Mouse (Mus musculus) cerebellum, postnatal 10 days (tissue): ENCODE data around the gene Sun1.

Source experiments
- DNase-seq, 2 experiments: peaks; one replicate each; pipeline ENCODE4 v3.0.0; 2021; ENCODE audit warnings: mixed read lengths in 2 of 2

The Sun1 gene

DNA sequence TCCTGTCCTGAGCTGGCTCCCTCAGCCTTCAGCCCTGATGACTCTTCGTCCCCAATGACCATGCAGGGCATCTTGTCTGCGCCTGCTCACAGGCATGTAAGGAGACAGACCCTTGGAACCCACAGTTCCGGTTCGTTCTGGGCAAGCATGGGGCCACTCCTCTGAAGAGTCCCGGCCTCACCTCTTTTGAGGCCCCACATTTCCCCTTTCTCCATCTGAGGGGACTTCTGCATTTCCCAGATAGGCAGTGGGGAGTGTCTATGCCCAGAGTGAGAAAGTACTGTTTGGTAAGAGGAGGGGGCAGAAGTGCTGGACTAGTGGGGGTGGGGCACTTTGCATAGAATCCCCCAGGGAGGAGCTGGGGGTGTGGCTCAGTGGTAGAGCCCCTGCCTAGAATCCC is 86.7 kb downstream of the Sun1 start:
- no peak for DNase-seq

DNA sequence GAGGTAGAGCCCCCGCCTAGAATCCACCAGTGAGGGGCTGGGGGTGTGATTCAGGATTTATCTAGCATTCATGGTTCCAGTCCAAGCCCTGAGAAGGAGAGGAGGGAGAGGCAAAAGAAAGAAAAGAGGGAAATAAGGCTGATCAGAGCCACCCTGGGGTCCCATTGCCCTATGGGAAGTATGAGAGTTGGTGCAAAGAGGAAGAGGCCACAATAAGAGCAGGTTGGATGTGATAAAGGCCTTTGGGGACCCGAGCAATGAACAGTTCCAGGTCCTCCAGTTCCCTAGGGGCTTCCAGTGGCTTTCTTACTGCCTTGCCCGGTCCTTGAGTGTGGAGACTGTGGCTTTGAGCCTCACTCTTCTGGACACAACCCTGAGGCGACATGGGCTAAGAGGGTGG is 87.3 kb downstream of the Sun1 start:
- no peak for DNase-seq

DNA sequence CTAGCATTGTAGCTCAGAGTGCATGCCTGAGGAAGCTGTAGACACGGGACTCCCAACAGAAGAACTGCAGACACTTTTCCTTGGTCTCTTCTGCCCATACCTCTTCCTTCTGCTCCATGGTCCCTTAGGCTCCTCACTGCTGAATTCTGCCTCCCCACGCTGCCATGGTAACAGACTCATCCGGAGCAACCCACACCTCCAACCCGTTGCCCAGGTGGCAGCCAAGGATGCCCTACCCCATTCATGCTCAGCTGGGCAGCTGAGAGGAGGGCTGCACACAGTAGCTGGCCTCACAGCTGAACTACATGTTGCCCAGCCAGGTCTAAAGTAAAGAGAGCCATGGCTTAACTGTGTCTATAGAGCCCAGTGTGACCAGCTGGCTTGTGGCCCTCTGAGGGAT is 88.2 kb downstream of the Sun1 start:
- DNase-seq, result no peak

DNA sequence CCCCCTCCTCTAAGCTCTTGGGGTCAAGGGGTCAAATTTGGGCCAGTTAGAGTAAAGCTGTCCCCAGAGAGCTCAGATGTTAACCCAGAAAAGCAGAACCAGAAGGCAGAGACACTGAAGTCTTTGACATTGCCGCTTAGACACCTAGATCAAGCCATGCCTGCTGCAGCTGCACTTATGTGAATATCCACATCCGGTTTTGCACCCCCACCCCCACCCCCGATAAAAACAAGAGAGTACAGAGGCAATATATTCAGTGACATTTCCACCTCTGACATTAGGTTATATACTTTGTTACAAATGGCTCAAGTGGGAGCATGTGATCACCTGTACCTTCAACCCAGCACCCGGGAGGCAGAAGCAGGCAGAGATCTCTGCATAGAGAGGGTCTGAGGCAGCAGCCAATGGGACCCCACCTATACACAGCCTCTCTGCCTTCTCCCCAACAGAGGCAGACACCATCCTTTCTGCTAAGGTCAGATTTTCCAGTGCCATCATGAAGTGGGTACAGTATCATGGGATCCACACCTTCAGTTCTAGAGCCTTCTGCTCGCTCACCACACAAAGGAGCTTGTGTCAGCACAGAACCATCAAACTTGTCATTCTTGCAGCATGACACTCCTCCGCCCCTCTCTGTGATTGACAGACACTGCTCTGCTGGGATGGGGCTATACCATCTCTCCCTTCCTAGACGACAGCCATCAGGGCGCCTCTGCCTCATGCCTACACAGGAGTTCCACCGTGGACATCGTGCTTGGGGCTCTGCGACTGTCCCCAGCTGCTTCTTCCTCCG is 90.2 kb downstream of the Sun1 start:
- DNase-seq, result no peak

DNA sequence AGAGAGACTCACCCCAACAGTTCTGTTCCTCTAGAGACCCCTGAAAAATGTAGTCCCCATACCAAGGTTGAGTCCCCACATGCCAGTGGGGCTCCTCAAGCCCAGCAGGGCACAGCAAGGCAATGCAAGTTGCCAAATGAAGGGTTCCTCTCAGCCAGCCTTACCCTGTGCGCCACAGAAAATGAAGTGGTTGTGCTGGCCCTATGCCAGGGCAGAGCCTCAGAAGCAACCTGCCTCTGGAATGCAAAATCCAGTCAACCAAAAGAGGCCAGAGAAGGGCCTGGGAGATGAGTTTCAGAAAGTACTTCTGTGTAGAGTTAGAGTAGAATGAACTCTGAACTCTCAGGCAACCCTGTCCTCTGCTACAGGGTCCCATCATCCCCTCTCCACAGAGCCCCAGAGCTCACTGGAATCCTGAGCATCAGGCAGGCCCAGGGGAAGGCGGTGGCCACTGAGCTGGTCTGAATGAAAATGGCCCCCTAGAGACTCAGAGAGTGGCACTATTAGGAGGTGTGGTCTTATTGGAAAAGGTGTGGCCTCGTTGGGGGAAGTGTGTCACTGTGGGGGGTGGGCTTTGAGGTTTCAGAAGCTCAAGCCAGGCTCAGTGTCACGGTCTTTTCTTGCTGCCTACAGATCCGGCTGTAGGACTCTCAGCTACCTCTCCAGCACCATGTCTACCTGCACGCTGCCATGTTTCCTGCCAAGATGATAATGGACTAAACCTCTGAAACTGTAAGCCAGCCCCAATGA is 91.5 kb downstream of the Sun1 start:
- no peak for DNase-seq

DNA sequence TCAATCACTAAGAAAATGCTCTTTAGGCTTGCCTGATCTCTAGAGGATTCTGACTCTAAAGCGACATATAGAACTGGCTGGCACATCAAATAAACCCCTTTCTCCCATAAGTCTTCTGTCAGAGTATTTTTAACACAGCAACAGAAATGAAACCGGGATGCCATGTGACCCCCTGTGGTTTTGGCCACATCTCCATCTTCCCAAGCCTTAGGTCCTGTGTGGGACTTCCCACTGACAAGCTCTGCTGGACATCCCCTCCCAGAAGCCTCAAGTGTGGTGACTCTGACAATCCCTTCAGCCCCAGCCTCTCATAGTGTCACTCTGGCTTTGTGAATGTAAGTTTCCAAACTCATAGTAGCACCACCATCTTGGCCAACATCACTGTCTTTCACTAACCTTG is 93.7 kb downstream of the Sun1 start:
- no peak for DNase-seq

DNA sequence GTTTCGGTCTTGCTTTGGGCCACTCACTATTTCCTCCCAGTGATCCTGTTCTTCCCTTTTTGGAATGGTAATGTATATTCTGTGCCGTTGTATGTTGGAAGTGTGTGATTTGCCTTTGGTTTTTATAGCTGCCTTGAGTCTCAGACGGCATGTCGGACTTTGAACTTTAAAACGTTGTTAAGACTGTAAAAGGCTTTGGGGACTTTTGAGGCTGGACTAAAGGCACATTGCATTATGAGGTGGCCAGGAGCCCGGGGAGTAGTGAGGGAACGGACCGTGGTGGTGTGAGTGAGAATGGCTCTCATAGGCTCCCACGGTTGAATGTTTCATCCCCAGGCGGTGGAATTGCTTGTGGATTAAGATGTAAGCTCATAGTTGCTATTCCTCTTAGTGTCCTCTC is 96.7 kb downstream of the Sun1 start:
- DNase-seq, result no peak

DNA sequence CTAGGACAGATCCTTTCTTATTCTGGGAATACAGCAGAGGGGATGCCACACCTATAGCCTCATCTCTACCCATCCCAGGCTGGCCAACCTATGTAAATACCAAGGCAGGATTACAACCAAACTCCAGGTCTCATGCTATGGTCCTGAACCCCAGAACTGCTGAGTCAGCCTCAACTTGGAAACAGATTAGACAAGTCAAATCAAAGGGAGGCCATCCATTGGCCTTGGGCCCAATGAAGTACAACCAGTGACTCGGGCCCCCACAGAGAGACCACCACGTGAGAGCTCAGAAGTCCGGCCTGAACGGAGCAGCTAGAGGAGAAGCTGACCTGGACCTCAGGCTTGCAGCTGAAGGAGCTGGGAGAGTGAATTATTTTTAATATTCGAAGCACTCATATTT is 97.3 kb downstream of the Sun1 start:
- DNase-seq, result no peak
